Mouse (Mus musculus) lung, adult 2 months (tissue): ENCODE results near the gene Grik2. TPM values are rescaled to one million over a fixed set of nuclear protein-coding genes. Genes with fewer than 3 reads are reported as not detected.

Experiments used
- DNase-seq: peaks from one replicate; pipeline ENCODE4 v3.0.0; 2022
- H3K4me1 ChIP-seq: fragments of 200-500 bp; 2 replicates; pipeline ENCODE4 v1.6.1; 2011; ENCODE audit warnings: low read length; ENCODE audit not compliant: control insufficient read depth, insufficient read depth
- H3K4me3 ChIP-seq: fragments of 200-500 bp; replicated peaks from 2 replicates; pipeline ENCODE3; 2011; ENCODE audit warnings: low read depth, mild to moderate bottlenecking, control low read depth, low read length; ENCODE audit errors: extremely low read depth
- CTCF ChIP-seq: fragments of 200-500 bp; IDR thresholded peaks from 2 replicates; pipeline ENCODE4 v1.5.1; 2011; ENCODE audit warnings: mild to moderate bottlenecking, low read length, control low read depth; ENCODE audit not compliant: insufficient read depth
- POLR2A ChIP-seq: fragments of 200-500 bp; IDR thresholded peaks from 2 replicates; pipeline ENCODE4 v1.6.1; 2011; ENCODE audit warnings: low read depth, mild to moderate bottlenecking, control low read depth, low read length, borderline replicate concordance; ENCODE audit errors: extremely low read depth
- WGBS: fragments of 180-500 bp; shearing (Covaris S2); methylation state at CpG from one replicate; pipeline ENCODE4 v1.1.7; 2018; 5-methylcytosine and 5-hydroxymethylcytosine counted together
- polyA plus RNA-seq: library from polyadenylated mRNA; depleted of rRNA; stranded (reverse); fragments of >200 nt; gene quantifications from 2 replicates; pipeline ENCODE4 v1.2.3, GENCODE M21; 2012; rRNA removed

The Grik2 gene
- 0.15 and 0.54 TPM in 2 replicates for polyA plus RNA-seq

DNA sequence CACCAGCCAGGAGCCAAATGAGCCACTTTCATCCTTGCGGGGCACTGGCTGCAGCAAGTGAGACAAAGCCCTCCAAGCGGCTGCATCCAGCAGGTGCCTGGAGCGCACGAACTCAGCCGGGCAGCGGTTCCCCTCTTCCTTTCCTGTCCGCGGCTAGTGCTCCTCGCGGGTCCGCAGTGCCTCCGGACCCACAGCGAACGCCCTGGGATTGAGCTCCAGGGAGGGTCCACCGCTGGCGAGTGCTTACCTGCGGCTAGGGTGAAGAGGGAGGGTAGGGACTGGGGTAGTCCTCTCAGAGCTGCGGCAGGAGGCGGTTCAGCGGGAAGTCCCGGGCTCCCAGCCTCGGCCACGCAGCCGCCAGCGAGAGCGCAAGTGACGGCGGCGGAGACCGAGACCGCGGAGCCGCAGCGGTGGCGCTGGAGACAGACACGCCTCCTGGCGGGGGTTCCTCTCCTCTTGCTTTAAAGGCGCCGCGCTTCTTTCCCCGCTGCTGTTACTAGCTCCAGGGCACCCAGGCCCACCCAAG lies at the start of gene Grik2:
Gene Grik2 (minus strand): TSS at position 386 of the 526 bp plus-strand sequence.
- under 1% methylated on average over 41 of the region's 41 CpGs for WGBS

GRCm38 (mm10) chr10:49834392-49834791 lies 45.8 kb upstream of the Grik2 start:
- TF ChIP-seq CTCF (no peak), POLR2A (no peak)
- DNase-seq = no peak
- 78% methylated on average over 3 of the region's 3 CpGs for WGBS
- H3K4me3 ChIP-seq = no peak overlapping the region
- no peaks in the 10 kb centered on the region for H3K4me1 ChIP-seq

More for the DNA sequence above, at the start of gene Grik2:
- DNase-seq = no peak
- Histone ChIP-seq H3K4me3 (peak within 1 kb of the TSS; percentile 47), H3K4me1 (no peaks in the 10 kb centered on the region; the same call in 1 of the 2 replicates)
- TF ChIP-seq POLR2A (no peak), CTCF (no peak)

DNA sequence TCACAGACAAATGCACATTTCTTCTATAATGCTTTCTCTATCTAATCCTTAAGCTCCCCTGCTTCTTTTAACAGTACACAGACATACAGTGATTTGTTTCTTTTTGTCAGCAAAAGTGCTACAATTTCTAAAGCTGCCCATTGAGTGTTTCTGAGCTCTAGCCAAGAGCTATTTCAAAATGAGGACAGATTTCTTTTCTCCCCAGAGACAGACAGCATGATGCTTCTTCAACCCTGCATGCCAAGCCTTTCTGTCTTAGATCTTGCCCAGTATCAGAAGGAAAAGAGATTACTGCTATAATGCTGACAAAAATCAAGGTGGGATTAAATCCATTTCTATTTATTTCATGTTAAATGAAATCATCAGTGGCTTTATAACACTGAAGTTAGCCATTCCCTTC lies 18.7 kb upstream of the Grik2 start:
- Histone ChIP-seq H3K4me3 (no peak overlapping the region), H3K4me1 (no peaks in the 10 kb centered on the region)
- TF ChIP-seq POLR2A (no peak), CTCF (no peak)
- DNase-seq = no peak

- WGBS = 57% methylated on average over 1 of the region's 1 CpGs
- DNase-seq = no peak
- no peak for TF ChIP-seq POLR2A
- TF ChIP-seq CTCF = no peak
- no peak overlapping the region for H3K4me3 ChIP-seq
- H3K4me1 ChIP-seq = no peaks in the 10 kb centered on the region
Measured at GRCm38 (mm10) chr10:49801001-49801400, 12.4 kb upstream of the Grik2 start.

GRCm38 (mm10) chr10:49794129-49794528 lies 5.6 kb upstream of the Grik2 start:
- no peak overlapping the region for H3K4me3 ChIP-seq
- no peaks in the 10 kb centered on the region for H3K4me1 ChIP-seq
- DNase-seq = no peak
- TF ChIP-seq CTCF = no peak
- no peak for TF ChIP-seq POLR2A

- no peak overlapping the region for H3K4me3 ChIP-seq
- WGBS = 64% methylated on average over 8 of the region's 8 CpGs
- no peaks in the 10 kb centered on the region; the same call in 1 of the 2 replicates for H3K4me1 ChIP-seq
- no peak for DNase-seq
- TF ChIP-seq POLR2A = no peak
- no peak for TF ChIP-seq CTCF
Measured at GRCm38 (mm10) chr10:49790326-49790725, 1.8 kb upstream of the Grik2 start.

DNA sequence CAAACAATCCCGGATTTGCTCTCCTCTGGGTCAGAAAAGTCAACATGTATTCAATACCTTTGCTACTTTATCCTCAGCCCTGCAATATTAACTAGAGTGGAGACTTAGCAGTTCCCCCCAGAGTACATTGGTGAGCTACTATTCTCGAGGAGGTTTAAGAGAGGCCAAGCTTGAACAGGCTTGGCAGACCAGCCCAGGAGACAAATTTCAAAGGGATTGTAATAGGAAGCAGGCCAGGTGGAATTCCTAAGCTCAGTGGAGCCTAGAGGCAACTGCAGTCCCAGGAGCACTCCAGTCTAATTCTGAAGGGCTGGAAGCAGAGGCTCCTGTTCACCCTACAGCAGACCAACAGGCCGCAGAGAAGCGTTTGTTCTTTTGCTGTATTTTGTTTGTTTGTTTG lies 1.1 kb upstream of the Grik2 start:
- TF ChIP-seq POLR2A = no peak
- no peak for TF ChIP-seq CTCF

GRCm38 (mm10) chr10:49788914-49789313 lies 348 bp upstream of the Grik2 start:
- no peak overlapping the region for H3K4me3 ChIP-seq
- DNase-seq = no peak
- no peak for TF ChIP-seq CTCF
- no peak for TF ChIP-seq POLR2A
- H3K4me1 ChIP-seq = no peaks in the 10 kb centered on the region; the same call in 1 of the 2 replicates
- 13% methylated on average over 5 of the region's 5 CpGs for WGBS

More for the DNA sequence above, 1.1 kb upstream of the Grik2 start:
- DNase-seq = no peak
- 49% methylated on average over 4 of the region's 4 CpGs for WGBS
- Histone ChIP-seq H3K4me3 (no peak overlapping the region), H3K4me1 (no peaks in the 10 kb centered on the region; the same call in 1 of the 2 replicates)

DNA sequence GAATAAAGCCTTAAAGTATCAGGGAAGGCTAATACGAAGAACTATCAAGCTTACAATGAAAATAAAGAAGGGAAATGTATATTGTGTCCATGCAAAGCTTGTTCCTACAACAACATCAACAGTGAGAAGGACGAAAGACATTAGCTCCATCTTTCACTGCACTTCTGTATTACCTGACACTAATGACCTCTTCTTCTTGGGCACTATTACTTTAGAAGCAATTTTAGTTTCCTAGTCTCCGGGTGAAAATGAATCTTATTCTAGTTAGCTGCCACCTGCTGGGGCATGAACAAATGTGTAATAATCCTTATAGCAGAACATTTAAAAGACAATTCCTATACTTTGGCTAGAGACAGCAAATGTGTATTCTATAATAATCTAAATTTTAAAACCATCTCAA lies 1.9 kb downstream of the Grik2 start:
- H3K4me3 ChIP-seq = no peak overlapping the region
- peaks cover 3% of the 10 kb centered on the region; the same call in 1 of the 2 replicates for H3K4me1 ChIP-seq
- no peak for DNase-seq
- TF ChIP-seq CTCF (no peak), POLR2A (no peak)
- WGBS = 53% methylated on average over 3 of the region's 3 CpGs

DNA sequence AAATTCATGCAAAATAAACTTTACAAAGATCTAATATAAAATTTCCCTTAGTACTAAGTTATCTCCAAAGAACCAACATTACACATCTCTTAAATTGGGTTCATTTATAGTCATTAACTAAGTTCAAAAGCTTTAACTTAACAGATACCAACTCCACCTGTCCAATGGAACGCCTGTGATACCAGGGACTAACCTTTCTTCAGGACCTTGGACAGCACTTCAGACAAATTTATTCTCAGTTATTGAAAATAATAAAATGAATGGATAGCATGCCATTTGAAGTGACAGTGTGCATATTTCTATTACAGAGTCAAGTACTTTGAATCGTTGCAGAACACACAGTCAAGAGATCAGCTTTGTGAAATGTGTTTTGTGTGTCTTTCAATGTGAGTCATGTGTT lies 3.1 kb downstream of the Grik2 start:
- 41% methylated on average over 2 of the region's 2 CpGs for WGBS
- no peak for TF ChIP-seq CTCF
- TF ChIP-seq POLR2A = no peak
- no peak for DNase-seq
- Histone ChIP-seq H3K4me1 (peaks cover 3% of the 10 kb centered on the region; the same call in 1 of the 2 replicates), H3K4me3 (no peak overlapping the region)

- WGBS = 13% methylated on average over 2 of the region's 2 CpGs
- TF ChIP-seq CTCF = no peak
- TF ChIP-seq POLR2A = no peak
- no peak overlapping the region for H3K4me3 ChIP-seq
- no peak for DNase-seq
- peaks cover 3% of the 10 kb centered on the region; the same call in 1 of the 2 replicates for H3K4me1 ChIP-seq
Measured at GRCm38 (mm10) chr10:49784831-49785230, 3.7 kb downstream of the Grik2 start.
